Mouse (Mus musculus) kidney, adult 2 months (tissue): ENCODE measurements around the gene Limk2. TPM values are rescaled to one million over a fixed set of nuclear protein-coding genes. Genes with fewer than 3 reads are reported as not detected.

Source experiments
- DNase-seq: peaks from one replicate; pipeline ENCODE4 v3.0.0; 2021
- H3K27ac ChIP-seq: fragments of 200-500 bp; 2 replicates; pipeline ENCODE4 v1.5.1; 2012; ENCODE audit warnings: low read depth, low read length, control low read depth, inconsistent platforms; ENCODE audit not compliant: insufficient read depth
- H3K27me3 ChIP-seq: fragments of 200-500 bp; replicated peaks from 2 replicates; pipeline ENCODE4 v1.6.1; 2012; ENCODE audit warnings: mild to moderate bottlenecking, moderate library complexity, low read length, inconsistent platforms; ENCODE audit not compliant: control insufficient read depth, insufficient read depth
- H3K36me3 ChIP-seq: fragments of 200-500 bp; 2 replicates; pipeline ENCODE4 v1.6.1; 2012; ENCODE audit warnings: mild to moderate bottlenecking, moderate library complexity, low read length, inconsistent platforms; ENCODE audit not compliant: control insufficient read depth, insufficient read depth
- H3K4me1 ChIP-seq: fragments of 200-500 bp; 2 replicates; pipeline ENCODE4 v1.6.1; 2011; ENCODE audit warnings: low read length; ENCODE audit not compliant: control insufficient read depth, insufficient read depth
- H3K4me3 ChIP-seq: fragments of 200-500 bp; 2 replicates; pipeline ENCODE4 v1.5.1; 2011; ENCODE audit warnings: mild to moderate bottlenecking, low read depth, low read length, control low read depth; ENCODE audit not compliant: insufficient read depth
- CTCF ChIP-seq: fragments of 200-500 bp; conservative IDR thresholded peaks from 2 replicates; pipeline ENCODE4 v1.5.1; 2011; ENCODE audit warnings: low read depth, mild to moderate bottlenecking, control low read depth, low read length, moderate library complexity, mixed read lengths; ENCODE audit not compliant: insufficient read depth, insufficient read length
- POLR2A ChIP-seq: fragments of 200-500 bp; IDR thresholded peaks from one replicate; pipeline ENCODE4 v1.6.1; 2011; ENCODE audit warnings: low read depth, low read length, control low read depth
- WGBS: fragments of 180-500 bp; shearing (Covaris S2); methylation state at CpG from one replicate; pipeline ENCODE4 v1.1.7; 2018; 5-methylcytosine and 5-hydroxymethylcytosine counted together
- polyA plus RNA-seq: library from polyadenylated mRNA; depleted of rRNA; stranded (reverse); fragments of >200 nt; gene quantifications from 2 replicates; pipeline ENCODE4 v1.2.3, GENCODE M21; 2012

Limk2 gene
- polyA plus RNA-seq, 1 experiment: 48.7 TPM

GRCm38 (mm10) chr11:3371599-3372295 lies 37.2 kb downstream of the Limk2 start:
- TF ChIP-seq CTCF: no peak
- no peak for TF ChIP-seq POLR2A

GRCm38 (mm10) chr11:3370928-3371598 lies 37.9 kb downstream of the Limk2 start:
- TF ChIP-seq POLR2A: peak; percentile 23
- no peak for TF ChIP-seq CTCF
- Histone ChIP-seq H3K36me3 (no peaks in the 10 kb centered on the region), H3K4me3 (peak overlapping the region; percentile 55), H3K4me1 (no peaks in the 10 kb centered on the region; the same call in 1 of the 2 replicates), H3K27me3 (no peaks in the 10 kb centered on the region), H3K27ac (no peak overlapping the region)
- WGBS: 4% methylated on average over 27 of the region's 27 CpGs
- DNase-seq: peak; percentile 87

More at GRCm38 (mm10) chr11:3371599-3372295, 37.2 kb downstream of the Limk2 start:
- Histone ChIP-seq H3K36me3 (no peaks in the 10 kb centered on the region), H3K27me3 (no peaks in the 10 kb centered on the region), H3K4me1 (no peaks in the 10 kb centered on the region; the same call in 1 of the 2 replicates), H3K27ac (no peak overlapping the region), H3K4me3 (peak overlapping the region; percentile 55)
- WGBS: 28% methylated on average over 7 of the region's 7 CpGs
- no peak for DNase-seq

DNA sequence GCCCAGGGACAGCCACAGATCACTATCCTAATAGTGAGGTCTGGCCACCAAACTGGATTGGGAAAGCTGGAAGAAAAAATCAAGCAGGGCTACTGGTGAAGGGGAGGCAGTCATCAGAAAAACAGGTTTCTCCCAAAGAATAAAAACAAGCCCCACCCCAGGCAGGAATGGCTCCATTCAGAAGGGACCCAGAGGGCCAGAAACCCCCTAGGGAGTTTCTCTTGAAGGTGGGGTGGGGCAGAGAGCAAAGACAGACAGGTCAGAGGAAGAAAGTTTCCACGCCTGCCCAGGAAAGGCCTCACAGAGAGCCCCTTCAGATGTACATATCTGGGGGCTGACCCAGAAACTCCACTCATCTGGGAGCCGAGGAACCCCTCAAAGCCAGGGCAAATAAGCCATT lies 38.8 kb downstream of the Limk2 start:
- 73% methylated on average over 2 of the region's 2 CpGs for WGBS
- no peak overlapping the region for H3K4me3 ChIP-seq
- no peak overlapping the region for H3K27ac ChIP-seq
- no peaks in the 10 kb centered on the region; the same call in 1 of the 2 replicates for H3K4me1 ChIP-seq
- H3K27me3 ChIP-seq: no peaks in the 10 kb centered on the region
- no peak for TF ChIP-seq CTCF
- TF ChIP-seq POLR2A: no peak
- DNase-seq: no peak
- H3K36me3 ChIP-seq: no peaks in the 10 kb centered on the region

GRCm38 (mm10) chr11:3369449-3369848 lies 39.5 kb downstream of the Limk2 start:
- Histone ChIP-seq H3K4me1 (no peaks in the 10 kb centered on the region; the same call in 1 of the 2 replicates), H3K4me3 (no peak overlapping the region), H3K27me3 (no peaks in the 10 kb centered on the region), H3K27ac (no peak overlapping the region), H3K36me3 (no peaks in the 10 kb centered on the region)
- no peak for TF ChIP-seq CTCF
- no peak for TF ChIP-seq POLR2A
- 81% methylated on average over 5 of the region's 5 CpGs for WGBS
- DNase-seq: no peak

DNA sequence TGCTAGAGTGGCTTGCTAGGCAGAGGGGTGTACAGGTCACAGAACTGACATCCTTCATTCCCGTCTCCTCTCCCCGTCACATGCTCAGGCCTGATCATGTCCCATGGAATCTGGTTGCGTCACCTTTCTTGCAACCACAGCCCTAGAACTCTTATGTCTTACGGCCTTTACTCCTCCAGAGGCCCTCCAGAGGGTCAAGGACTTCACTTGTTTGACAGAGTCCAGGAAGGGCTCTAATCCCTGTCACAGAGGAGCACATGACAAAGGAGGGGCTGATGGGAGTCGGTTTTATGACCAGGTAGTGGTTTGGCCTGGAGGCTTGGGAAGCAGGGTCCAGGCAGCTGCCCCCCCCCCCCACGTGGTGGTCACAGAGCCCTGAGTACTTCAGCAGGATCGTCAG lies 40.0 kb downstream of the Limk2 start:
- Histone ChIP-seq H3K27ac (no peak overlapping the region), H3K4me3 (no peak overlapping the region), H3K36me3 (no peaks in the 10 kb centered on the region), H3K4me1 (no peaks in the 10 kb centered on the region; the same call in 1 of the 2 replicates), H3K27me3 (no peaks in the 10 kb centered on the region)
- 64% methylated on average over 7 of the region's 7 CpGs for WGBS
- no peak for DNase-seq
- TF ChIP-seq POLR2A: no peak
- no peak for TF ChIP-seq CTCF

GRCm38 (mm10) chr11:3366411-3366810 lies 42.6 kb downstream of the Limk2 start:
- WGBS: 79% methylated on average over 7 of the region's 7 CpGs
- H3K4me3 ChIP-seq: no peak overlapping the region
- no peaks in the 10 kb centered on the region for H3K4me1 ChIP-seq

DNA sequence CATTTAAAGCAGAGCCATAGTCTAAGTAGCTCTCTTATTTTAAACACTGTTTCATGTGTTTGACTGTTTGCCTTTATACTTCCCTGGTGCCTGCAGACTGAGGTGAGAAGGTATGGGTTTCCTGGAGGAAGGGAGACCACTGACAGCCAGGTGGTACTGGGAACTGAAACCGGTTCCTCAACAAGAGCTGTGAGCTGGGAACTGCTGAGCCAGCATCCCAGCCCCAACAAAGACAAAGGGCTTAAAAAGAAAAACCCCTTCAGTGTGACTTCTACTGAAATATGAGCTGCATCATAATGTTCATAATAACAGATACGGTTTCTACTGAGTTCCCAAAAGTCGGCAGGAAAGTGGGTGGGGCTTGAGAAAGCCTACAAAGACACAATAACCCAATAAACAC lies 46.1 kb downstream of the Limk2 start:
- 73% methylated on average over 3 of the region's 3 CpGs for WGBS
- Histone ChIP-seq H3K36me3 (no peaks in the 10 kb centered on the region), H3K27ac (no peak overlapping the region), H3K27me3 (no peaks in the 10 kb centered on the region), H3K4me1 (no peaks in the 10 kb centered on the region), H3K4me3 (no peak overlapping the region)
- DNase-seq: no peak
- TF ChIP-seq CTCF (no peak), POLR2A (no peak)

More at GRCm38 (mm10) chr11:3366411-3366810, 42.6 kb downstream of the Limk2 start:
- no peak for DNase-seq
- TF ChIP-seq CTCF (no peak), POLR2A (no peak)
- Histone ChIP-seq H3K36me3 (no peaks in the 10 kb centered on the region), H3K27ac (no peak overlapping the region), H3K27me3 (no peaks in the 10 kb centered on the region)
